7 mouse cellular contexts compared by ENCODE assay signal in the genomic region with DNA sequence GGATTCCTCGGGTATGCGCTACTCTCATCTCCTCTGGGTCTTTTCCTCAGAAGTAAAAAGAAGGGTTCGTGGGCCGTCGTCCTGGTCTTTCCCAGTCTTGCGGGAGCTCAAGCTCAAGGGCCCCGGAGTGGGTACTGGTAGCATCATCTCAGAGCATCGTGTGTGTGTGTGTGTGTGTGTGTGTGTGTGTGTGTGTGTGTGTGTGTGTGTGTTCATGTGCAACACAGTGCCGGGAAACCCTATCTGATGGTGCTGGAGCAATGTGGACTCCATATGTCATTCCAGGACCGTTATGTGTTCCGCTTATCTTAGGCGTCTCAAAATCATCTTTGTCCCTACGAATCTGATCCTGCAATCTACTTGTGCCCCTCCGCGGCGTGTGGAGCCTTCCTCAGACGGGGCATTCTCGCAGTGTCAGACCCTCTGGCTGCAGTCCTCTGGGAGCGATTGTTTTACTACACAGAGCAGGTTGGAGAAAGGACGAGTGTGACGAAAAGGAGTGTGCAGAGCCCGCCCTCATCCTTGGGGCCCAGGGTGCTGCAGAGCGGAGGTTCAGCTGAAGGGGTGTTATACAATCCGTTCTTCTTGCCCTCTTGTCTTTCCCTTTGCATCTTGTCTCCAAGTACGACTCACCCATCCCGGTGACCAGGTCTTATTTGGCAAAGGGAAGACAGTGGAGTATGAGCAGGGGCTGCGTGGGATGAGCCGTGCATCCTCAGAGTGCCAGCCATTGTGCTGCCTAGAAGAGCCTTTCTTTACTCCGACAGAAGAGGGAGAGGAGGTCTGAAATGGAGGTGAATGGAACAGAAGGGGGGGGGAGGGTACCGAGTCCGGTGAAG. TPM values are rescaled to one million over a fixed set of nuclear protein-coding genes. Genes with fewer than 3 reads are reported as not detected.
DNase-seq lines count a peak whose midpoint lies in the region; ATAC-seq and TF ChIP-seq lines count a peak whose summit lies in the region.

No protein-coding gene starts in this region.

- no peak for TF ChIP-seq EP300 in ES-Bruce4 (IDR thresholded peaks at IDR 0.05; ENCODE audit: insufficient read depth, low read depth, low read length)

- DNase-seq in Muller cell, postnatal 12 days (ENCODE audit: inconsistent ontology term) = peak; percentile 67
- DNase-seq in embryonic facial prominence, embryonic 11.5 days (ENCODE audit: low spot score) = peak; percentile 38
- peak; percentile 63 for DNase-seq in retina, embryonic 14.5 days (ENCODE audit: low spot score)
- no peak for DNase-seq in urinary bladder, postnatal 25 days (ENCODE audit: low spot score)

- TF ChIP-seq CTCF in ES-Bruce4 (IDR thresholded peaks at IDR 0.05; ENCODE audit: low read depth, low read length) = no peak

- H3K9ac ChIP-seq in ES-Bruce4 (ENCODE audit: low read depth, poor library complexity, severe bottlenecking) = peak overlapping the region; percentile 75
- H3K9ac ChIP-seq in embryonic facial prominence, embryonic 11.5 days (replicated peaks; ENCODE audit: low read length) = peak overlapping the region; percentile 52
- H3K9ac ChIP-seq in hindbrain, embryonic 12.5 days = peak overlapping the region; percentile 88
- H3K9ac ChIP-seq in limb, embryonic 13.5 days = peak overlapping the region; percentile 63

- 3% methylated on average over 31 of the region's 31 CpGs for WGBS in embryonic facial prominence, embryonic 11.5 days
- 2% methylated on average over 31 of the region's 31 CpGs for WGBS in hindbrain, embryonic 12.5 days
- 2% methylated on average over 30 of the region's 31 CpGs for WGBS in limb, embryonic 13.5 days

- H3K27ac ChIP-seq in ES-Bruce4 (ENCODE audit: insufficient read depth, low read length) = no peak overlapping the region
- H3K27ac ChIP-seq in embryonic facial prominence, embryonic 11.5 days (replicated peaks; ENCODE audit: low read depth, low read length) = peak overlapping the region; percentile 43
- peak overlapping the region; percentile 91 for H3K27ac ChIP-seq in hindbrain, embryonic 12.5 days
- H3K27ac ChIP-seq in limb, embryonic 13.5 days = no peak overlapping the region

- peak overlapping the region; percentile 56 for H3K4me2 ChIP-seq in embryonic facial prominence, embryonic 11.5 days (ENCODE audit: low read depth, low read length)
- peak overlapping the region; percentile 67 for H3K4me2 ChIP-seq in hindbrain, embryonic 12.5 days (replicated peaks)
- peak overlapping the region; percentile 75 for H3K4me2 ChIP-seq in limb, embryonic 13.5 days (replicated peaks)

- peak overlapping the region; percentile 76 for H3K4me3 ChIP-seq in ES-Bruce4 (ENCODE audit: low read depth, low read length)
- peak overlapping the region; percentile 41 for H3K4me3 ChIP-seq in embryonic facial prominence, embryonic 11.5 days (ENCODE audit: low read depth, low read length)
- H3K4me3 ChIP-seq in hindbrain, embryonic 12.5 days = peak overlapping the region; percentile 66
- H3K4me3 ChIP-seq in limb, embryonic 13.5 days = peak overlapping the region; percentile 48

- ATAC-seq in embryonic facial prominence, embryonic 11.5 days (replicated peaks; ENCODE audit: insufficient number of reproducible peaks, low FRiP score, low TSS enrichment, low read depth) = peak; percentile 72
- ATAC-seq in hindbrain, embryonic 12.5 days (ENCODE audit: low FRiP score) = peak; percentile 78
- peak; percentile 49; the same call in 1 of the 2 replicates for ATAC-seq in limb, embryonic 13.5 days (ENCODE audit: low FRiP score, low read depth)

- no peaks in the 10 kb centered on the region for H3K27me3 ChIP-seq in ES-Bruce4 (ENCODE audit: control insufficient read depth, insufficient read depth, low read length, poor library complexity, severe bottlenecking)
- no peaks in the 10 kb centered on the region for H3K27me3 ChIP-seq in embryonic facial prominence, embryonic 11.5 days (ENCODE audit: control insufficient read depth, insufficient read depth, low read length)
- no peaks in the 10 kb centered on the region for H3K27me3 ChIP-seq in hindbrain, embryonic 12.5 days
- H3K27me3 ChIP-seq in limb, embryonic 13.5 days = peaks cover 32% of the 10 kb centered on the region

- TF ChIP-seq POLR2A in ES-Bruce4 (IDR thresholded peaks at IDR 0.05; ENCODE audit: insufficient read depth, low read length) = no peak

- no peaks in the 10 kb centered on the region for H3K9me3 ChIP-seq in ES-Bruce4 (replicated peaks; ENCODE audit: control insufficient read depth, insufficient read depth, low read length, poor library complexity, severe bottlenecking)
- no peaks in the 10 kb centered on the region for H3K9me3 ChIP-seq in embryonic facial prominence, embryonic 11.5 days (replicated peaks; ENCODE audit: control insufficient read depth, low read length)
- H3K9me3 ChIP-seq in hindbrain, embryonic 12.5 days (replicated peaks) = no peaks in the 10 kb centered on the region
- H3K9me3 ChIP-seq in limb, embryonic 13.5 days = no peaks in the 10 kb centered on the region

- no peaks in the 10 kb centered on the region for H3K36me3 ChIP-seq in ES-Bruce4 (ENCODE audit: control insufficient read depth, insufficient read depth, low read length, poor library complexity, severe bottlenecking)
- H3K36me3 ChIP-seq in embryonic facial prominence, embryonic 11.5 days (replicated peaks; ENCODE audit: control insufficient read depth, insufficient read depth, low read depth, low read length) = no peaks in the 10 kb centered on the region
- H3K36me3 ChIP-seq in hindbrain, embryonic 12.5 days = peaks cover 12% of the 10 kb centered on the region
- no peaks in the 10 kb centered on the region for H3K36me3 ChIP-seq in limb, embryonic 13.5 days

- no peaks in the 10 kb centered on the region for H3K4me1 ChIP-seq in ES-Bruce4 (ENCODE audit: control insufficient read depth, insufficient read depth, low read length)
- no peaks in the 10 kb centered on the region for H3K4me1 ChIP-seq in embryonic facial prominence, embryonic 11.5 days (ENCODE audit: control insufficient read depth, insufficient read depth, low read length)
- peaks cover 23% of the 10 kb centered on the region for H3K4me1 ChIP-seq in hindbrain, embryonic 12.5 days
- H3K4me1 ChIP-seq in limb, embryonic 13.5 days = peaks cover 10% of the 10 kb centered on the region; the same call in 1 of the 2 replicates

RNA-seq across cellular contexts. Expression of a gene that starts 11.6 kb away (rescaled TPM):
- 2.4 and 3.6 TPM in 2 replicates for polyA plus RNA-seq in ES-Bruce4 (2011; ENCODE audit: insufficient read depth, insufficient read length, low read depth, missing spikeins)
- polyA plus RNA-seq in embryonic facial prominence, embryonic 11.5 days (2014; fragmentation: Nextera tagmentation; extraction: Ambion mirVana) = 107 and 110 TPM in 2 replicates
- polyA plus RNA-seq in hindbrain, embryonic 12.5 days (2016; fragmentation: Nextera tagmentation; extraction: Ambion mirVana) = 386 and 387 TPM in 2 replicates
- polyA plus RNA-seq in limb, embryonic 13.5 days (2015; fragmentation: Nextera tagmentation; extraction: Ambion mirVana) = 33.1 and 36.7 TPM in 2 replicates

RNA-seq across cellular contexts. Expression of a gene that starts 36.1 kb away (rescaled TPM):
- polyA plus RNA-seq in ES-Bruce4 (2011; ENCODE audit: insufficient read depth, insufficient read length, low read depth, missing spikeins) = 159 and 165 TPM in 2 replicates
- 71.0 and 73.6 TPM in 2 replicates for polyA plus RNA-seq in embryonic facial prominence, embryonic 11.5 days (2014; fragmentation: Nextera tagmentation; extraction: Ambion mirVana)
- polyA plus RNA-seq in hindbrain, embryonic 12.5 days (2016; fragmentation: Nextera tagmentation; extraction: Ambion mirVana) = 119 TPM in 2 replicates
- polyA plus RNA-seq in limb, embryonic 13.5 days (2015; fragmentation: Nextera tagmentation; extraction: Ambion mirVana) = 102 and 103 TPM in 2 replicates

Comparison
In these comparisons a context has a peak if more than half of its experiments do, and no peak if none do; other contexts are left out.
1. H3K27ac ChIP-seq: peak in embryonic facial prominence, embryonic 11.5 days (single experiment) and hindbrain, embryonic 12.5 days (single experiment); none in ES-Bruce4 (single experiment) and limb, embryonic 13.5 days (single experiment).
2. Peak in every context shown above with its lines, with median percentiles within 50 percentile points of each other: H3K4me3 ChIP-seq, H3K9ac ChIP-seq, ATAC-seq and H3K4me2 ChIP-seq.